Mouse (Mus musculus): Measurements from ENCODE around the gene Serhl.

- TF ChIP-seq CTCF (IDR thresholded peaks at IDR 0.05; ENCODE audit: low read depth, low read length) (no peak), POLR2A (IDR thresholded peaks at IDR 0.05; ENCODE audit: extremely low read depth, insufficient read depth, low read length) (no peak)
Observed at GRCm38 (mm10) chr15:83162001-83162400, 72.7 kb downstream of the Serhl start.
